Mouse (Mus musculus) testis, postnatal 10 days (tissue): Measurements from ENCODE around the gene Rpl26.
A peak's percentile ranks its signal among the peaks of the same experiment; 100 is the strongest.
"Not testable (repeated sequence)": the region's sequence is repeated elsewhere in the genome, so short reads cannot be mapped to it uniquely, and the experiment has no call there.

Source experiments
- DNase-seq: peaks from one replicate; pipeline ENCODE4 v3.0.0; 2021; ENCODE audit warnings: low spot score

Rpl26 gene

DNA sequence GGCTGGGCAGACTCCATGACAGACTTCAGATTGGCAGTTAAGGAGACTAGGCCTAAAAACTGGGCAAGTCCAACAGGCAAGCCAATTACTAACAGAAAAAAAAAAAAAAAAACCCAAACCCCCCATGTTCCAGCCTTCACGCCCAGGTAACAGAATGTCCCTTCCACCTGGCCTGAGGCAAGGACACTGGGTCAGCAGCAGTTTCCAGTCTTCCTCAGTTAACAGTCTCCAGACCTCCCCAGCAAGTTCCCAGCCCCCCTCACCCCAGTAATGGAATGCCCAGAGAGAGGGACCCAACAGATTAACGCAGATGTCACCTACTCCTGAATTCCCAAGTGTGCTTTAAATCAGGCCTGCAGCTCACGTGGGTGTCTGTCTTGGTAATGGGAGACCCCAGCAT, 21.8 kb downstream of the Rpl26 start:
- DNase-seq = no peak

DNA sequence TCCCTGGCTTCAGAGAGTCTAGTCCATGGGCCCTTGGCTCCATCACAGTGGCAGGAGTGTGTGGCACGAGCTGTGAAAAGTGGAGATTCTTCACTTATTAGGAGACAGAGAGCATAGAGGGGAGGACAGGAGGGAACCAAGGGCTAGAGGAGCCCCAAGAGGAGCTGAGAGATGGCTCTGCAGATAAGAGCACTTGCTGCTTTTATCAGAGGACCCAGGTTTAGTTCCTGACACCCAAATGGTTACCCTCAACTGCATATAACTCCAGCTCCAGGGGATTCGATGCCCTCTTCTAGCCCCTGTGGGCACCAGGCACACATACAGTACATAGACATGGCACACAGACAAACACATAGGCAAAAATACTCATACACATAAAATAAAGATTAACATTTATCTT, 23.4 kb downstream of the Rpl26 start:
- no peak for DNase-seq

DNA sequence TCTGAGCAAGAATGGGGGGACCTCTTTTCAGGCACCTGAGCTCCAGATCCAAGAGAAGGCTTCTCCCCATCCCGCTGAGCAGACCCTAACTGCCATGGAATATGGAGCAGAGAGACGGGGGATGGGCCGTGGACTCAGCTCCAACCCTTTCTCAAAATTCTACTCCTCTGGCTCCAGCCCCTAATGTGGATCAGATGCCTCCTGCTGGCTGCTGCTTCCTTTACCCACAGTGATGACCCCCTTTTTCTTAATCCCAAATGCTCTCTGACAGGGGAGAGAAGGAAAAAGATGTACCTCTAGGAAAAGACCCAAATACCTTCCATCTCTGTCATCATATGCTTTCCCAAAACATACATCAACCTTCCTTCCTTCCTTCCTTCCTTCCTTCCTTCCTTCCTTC, 25.6 kb downstream of the Rpl26 start, which contains the start of gene Odf4:
TSS of gene Odf4 (minus strand) at position 101 of the 400 bp plus-strand sequence.
- no peak for DNase-seq

DNA sequence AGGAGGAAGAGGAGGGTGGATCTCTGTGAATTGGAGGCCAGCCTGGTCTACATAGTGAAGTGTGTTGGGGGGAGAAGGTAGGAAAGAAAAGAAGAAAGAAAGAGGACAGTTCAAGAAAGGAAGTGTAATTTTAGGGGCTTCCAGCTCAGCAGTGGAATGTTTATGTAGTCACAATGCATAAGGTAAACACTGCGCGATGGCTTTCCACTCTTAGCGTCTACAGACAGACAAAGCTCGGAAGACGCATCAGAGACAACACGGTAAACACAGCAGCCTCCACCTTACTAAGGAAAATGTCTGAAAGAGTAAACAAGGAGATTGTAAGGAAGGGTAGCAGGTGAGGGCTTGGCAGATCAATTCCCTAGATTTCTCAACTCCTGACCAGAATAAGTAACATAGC, 28.6 kb downstream of the Rpl26 start:
- DNase-seq = no peak

DNA sequence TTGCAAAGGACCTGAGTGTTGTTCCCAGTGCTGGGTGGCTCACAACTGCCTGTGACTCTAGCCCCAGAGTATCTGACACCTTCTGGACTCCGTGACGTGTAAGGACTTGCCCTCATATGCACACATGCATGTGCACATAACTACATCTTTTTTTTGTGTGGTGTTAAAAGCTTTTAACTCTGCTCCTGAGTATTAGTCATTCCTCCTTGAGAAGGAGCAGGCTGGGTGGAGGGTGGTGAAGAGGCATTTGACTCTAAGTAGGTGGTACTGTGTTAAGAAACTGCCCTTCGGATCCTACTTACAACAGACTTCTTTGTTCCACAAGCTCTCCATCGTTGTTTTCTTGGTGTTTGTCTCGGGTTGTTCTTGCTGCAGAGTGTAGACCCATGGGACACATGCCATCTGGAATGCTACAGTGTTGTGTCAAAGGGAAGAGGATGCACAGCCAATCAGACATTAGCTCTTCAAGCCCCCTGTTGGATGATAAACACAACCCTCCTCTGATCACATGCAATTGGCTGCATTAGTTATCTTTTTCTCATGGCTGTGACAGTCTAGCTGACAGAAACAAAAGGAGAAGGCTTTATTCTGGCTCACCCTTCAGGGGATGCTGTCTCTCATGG, 32.6 kb downstream of the Rpl26 start:
- no peak for DNase-seq

DNA sequence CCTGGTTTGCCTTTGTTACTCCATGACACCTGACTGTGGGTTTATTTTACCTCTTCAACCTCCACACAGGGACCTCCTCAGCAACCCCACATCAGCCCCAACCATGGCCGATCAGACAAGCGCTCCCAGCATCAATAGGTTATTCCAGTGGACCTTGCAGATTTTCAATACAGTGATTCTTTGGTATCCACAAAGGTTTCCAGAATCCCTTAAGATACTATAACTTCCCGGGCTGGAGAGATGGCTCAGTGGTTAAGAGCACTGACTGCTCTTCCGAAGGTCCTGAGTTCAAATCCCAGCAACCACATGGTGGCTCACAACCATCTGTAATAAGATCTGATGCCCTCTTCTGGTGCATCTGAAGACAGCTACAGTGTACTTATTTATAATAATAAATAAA, 35.6 kb downstream of the Rpl26 start:
- not testable (repeated sequence) for DNase-seq

DNA sequence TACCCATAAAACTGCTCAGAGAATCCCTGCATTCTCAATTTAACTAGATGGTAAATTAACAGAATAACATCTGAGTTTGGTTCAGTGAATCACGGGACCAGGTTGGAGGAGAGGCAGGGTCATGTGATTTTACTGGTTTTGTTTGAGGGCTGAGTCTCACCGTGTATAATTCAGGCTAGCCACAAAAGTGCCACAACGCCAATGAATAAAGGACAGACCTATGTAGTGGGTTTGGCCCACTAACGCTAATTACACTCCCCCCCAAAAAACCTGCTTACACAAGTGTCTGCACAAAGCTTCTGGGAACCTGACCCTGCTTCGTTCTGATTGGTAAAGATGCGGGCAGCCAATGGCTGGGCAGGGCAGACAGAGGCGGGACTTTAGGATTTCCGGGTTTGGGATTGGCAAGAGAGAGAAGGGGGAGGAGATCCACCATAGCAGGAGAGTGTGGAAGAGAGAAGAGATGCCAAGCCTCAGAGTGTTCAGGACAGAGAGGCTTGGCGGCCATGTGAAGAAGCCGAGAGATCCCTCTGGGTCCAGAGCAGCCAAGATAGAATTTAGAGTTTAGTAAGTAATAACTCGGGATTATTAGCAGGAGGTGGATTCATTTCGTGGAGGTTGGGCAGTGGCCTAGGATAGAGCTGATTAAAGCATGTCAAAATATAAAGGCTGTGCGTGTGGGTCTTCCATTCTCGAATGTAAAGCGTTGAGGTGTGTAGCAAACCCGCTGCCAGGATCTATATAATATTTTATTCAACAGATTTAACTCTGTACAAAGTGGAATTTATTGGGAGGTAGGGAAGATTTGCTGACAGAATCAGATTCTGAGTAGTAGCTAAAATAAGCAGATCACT, 38.3 kb downstream of the Rpl26 start:
- DNase-seq = peak; percentile 80

DNA sequence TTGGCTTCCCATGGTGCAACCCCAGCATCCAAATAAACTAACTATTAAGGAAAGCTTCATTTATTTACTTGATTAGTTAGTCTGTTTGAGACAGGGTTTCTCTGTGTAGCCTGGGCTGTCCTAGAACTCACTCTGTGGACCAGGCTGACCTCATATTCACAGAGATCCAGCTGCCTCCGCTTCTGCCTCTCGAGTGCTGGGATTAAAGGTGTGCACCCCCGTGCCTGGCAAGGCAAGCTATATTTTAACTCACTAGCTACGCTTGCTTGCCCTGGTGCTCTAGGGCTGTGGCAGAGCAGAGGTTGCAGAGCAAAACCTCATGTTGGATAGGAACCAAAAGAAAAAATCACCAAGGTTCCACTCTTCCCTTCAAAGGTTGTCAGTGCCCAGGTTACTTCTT, 39.1 kb downstream of the Rpl26 start:
- DNase-seq = no peak

DNA sequence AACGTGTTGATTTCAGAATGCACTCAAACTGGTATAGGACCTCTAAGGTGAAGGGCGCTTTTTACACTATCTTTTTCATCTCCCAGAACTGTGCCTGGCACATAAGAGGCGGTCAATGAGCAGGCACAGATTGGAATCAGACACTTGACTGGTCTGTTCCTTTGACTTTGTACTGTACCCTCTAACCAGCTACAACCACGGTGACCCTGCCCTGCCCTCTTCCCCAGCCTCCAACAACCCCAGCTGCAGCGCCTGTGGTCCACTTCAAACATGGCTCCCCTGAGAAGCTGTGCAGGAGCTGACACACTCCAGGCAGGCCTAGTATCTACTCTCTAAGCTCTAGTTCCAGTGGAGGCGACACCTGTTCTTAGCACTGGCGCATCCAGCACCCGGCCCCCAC, 41.3 kb downstream of the Rpl26 start:
- DNase-seq = no peak

DNA sequence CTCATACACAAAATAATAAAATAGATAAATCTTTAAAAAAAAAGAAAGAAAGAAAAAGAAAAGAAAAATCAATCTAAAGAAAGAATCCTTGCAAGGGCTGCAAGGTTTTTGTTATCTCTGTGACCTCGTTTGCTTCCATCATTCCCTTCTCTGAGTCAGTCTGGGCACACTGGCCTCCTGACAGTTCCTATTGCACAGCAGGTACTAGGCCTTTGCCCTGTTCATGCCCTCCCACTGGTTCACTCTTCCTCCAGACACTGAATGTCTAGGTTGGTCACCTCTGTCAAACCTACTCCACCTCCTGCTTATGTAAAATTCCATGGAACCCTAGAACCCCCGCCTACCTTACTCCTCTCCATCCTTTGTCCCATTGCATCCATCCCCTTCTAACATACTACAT, 43.9 kb downstream of the Rpl26 start:
- no peak for DNase-seq

DNA sequence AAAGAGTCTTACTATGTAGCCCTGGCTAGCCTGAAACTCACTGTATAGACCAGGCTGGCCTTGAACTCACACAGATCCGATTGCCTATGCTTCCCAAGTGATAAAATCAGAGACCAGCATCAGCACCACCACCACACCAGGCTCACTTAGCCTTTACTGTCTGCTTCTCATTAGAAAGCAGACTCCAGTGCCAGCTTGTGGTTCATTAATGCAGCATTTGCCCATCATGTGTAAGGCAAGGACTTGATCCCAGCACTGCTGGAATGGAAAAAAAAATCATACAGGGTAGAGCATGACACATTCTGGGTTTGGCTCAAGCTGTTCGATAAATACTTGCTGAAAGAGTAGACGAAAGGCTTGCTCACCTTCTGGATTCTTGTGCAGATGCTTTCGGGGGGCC, 44.6 kb downstream of the Rpl26 start:
- DNase-seq = no peak

DNA sequence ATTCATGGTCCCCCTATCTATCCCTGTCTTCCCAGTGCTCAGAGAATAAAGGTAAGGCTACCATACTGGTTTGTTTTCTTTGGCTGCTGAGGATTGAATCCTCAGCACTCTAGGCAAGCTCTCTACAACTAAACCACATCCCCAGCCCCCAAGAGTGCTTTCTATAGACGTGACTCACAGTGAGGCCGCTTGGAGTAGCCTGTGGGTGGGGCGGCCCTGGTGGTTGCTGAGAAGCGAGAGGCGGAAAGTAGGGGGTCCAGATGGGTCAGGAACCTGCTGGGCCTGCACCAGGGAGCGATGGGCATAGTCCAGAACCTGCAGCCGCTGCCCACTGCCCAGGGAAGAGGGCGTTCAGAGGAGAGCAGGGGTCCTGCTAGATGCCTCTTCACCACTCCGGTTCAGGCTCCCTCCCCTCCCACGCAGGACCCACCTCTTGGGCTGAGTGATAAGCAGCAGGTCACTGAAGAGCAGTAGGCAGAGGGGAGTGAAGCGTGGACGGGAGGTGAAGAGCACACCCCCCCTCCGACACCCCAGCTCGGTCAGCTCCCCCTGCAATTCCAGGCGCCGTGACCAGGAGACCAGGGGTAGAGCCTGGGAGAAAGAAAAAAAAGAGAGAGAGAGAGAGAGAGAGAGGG, 45.5 kb downstream of the Rpl26 start:
- no peak for DNase-seq

DNA sequence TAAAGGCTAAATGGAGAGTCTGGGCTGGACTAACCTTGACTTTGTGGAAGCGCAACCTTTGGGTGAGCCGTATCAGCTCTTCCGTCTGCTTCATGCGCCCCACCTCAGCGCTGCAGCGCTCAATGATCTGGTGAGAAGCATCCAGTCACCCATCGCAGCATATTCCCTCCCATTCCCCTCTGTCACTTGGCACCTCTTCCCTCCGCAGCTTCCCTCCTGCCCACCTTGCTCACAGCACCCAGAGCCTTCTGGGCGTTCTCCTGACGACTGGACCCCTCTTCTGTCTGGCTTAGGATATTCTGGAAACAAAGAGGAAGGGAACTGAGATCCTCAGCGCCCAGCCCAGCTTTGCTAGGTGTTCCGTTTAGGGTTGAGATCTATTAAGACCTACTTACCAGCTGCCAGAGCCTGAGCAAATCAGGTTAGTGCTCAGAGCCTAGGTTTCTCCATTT, 46.2 kb downstream of the Rpl26 start:
- no peak for DNase-seq

DNA sequence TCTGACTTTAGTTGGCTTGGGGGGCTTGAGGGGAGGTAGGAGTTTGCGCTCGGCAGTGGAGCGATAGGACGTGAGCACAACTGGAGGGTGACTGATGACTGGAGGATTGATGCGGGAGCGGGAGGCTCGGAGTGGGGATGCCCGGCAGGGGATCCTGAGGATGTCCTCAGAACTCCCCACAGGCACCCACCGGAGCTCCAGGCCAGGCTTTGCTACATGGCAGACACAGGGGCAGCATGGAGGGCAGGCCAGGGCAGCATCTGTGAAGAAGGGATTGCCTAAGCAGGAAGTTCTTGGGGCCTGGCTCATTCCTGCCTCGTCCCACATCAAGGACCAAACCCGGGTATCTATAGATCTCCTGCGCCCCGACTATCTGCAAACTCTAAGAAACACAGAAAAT, 52.5 kb downstream of the Rpl26 start:
- no peak for DNase-seq

DNA sequence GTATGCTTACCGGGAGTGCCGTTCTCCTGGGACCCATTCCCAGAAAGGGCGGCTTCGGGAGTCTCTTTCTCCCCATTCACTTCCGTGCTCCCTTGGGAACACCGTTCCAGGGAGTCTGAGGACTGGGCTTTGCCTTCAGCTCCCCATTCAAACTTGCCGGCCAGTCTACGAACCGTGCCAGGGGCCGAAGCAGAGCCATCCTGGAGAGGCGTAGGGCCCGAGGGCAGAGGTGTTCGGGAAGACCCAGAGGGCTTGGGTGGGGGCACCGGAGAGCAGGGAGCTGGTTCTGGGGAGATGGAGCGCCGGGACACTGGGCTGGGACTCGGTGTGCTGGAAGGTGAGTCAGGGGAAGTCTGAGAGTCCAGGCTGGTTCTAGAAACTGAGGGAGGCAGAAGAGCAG, 53.0 kb downstream of the Rpl26 start:
- no peak for DNase-seq

DNA sequence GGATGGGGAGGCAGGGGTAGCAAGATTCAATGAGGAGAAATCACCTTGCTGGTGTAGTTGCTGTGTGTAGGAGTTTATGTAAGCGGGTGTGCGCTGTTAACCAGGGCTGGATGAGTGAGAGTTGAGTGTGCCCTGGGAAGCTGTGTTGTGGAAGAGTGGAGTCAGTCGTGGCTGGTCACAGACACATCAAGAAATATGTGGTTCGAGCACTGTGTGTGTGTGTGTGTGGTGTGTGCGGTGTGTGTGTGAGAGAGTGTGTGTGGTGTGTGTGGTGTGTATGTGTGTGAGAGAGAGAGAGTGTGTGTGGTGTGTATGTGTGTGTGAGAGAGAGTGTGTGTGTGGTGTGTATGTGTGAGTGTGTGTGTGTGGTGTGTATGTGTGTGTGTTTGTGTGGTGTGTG, 54.1 kb downstream of the Rpl26 start:
- DNase-seq = no peak

DNA sequence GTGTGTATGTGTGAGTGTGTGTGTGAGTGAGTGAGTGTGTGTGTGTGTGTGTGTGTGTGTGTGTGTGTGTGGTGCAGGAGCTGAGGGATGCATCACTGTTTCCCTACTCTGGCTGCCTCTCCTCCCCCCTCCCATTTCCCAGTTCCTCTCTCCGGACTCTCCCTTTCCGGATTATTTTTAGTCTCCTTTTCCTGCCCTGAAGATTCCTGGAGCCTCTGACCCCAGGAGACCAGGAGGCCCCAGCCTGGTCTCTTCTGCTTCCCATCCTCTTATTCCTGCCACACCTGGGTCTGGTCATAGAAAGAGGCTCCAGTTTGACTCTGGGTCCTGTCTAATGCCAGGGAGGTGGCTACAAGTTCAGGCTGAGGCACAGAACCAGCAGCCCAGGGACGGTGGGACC, 54.7 kb downstream of the Rpl26 start:
- DNase-seq = no peak
